Mouse (Mus musculus) hindbrain, postnatal 0 days (tissue): Measurements from ENCODE around the gene Olfm1. TPM values are rescaled to one million over a fixed set of nuclear protein-coding genes. Genes with fewer than 3 reads are reported as not detected.

Source experiments
- ATAC-seq: fragments of 200-750 bp; cut with Nextera tagmentation; 2 replicates; pipeline ENCODE4 v1.8.0; 2017; ENCODE audit warnings: mild to moderate bottlenecking, moderate TSS enrichment, moderate library complexity
- DNase-seq: peaks from one replicate; pipeline ENCODE4 v3.0.0-alpha.2; 2015; ENCODE audit warnings: low spot score
- H3K27ac ChIP-seq: fragments of 300-500 bp; sonication (generic); 2 replicates; pipeline ENCODE4 v1.5.1; 2014; ENCODE audit warnings: mild to moderate bottlenecking
- H3K27me3 ChIP-seq: fragments of 300-500 bp; sonication (generic); 2 replicates; pipeline ENCODE4 v1.6.1; 2014; ENCODE audit warnings: low read length, mixed read lengths; ENCODE audit not compliant: insufficient read depth
- H3K36me3 ChIP-seq: fragments of 300-500 bp; sonication (generic); 2 replicates; pipeline ENCODE4 v1.6.1; 2014; ENCODE audit warnings: low read length, mixed read lengths; ENCODE audit not compliant: insufficient read depth
- H3K4me1 ChIP-seq: fragments of 300-500 bp; sonication (generic); 2 replicates; pipeline ENCODE4 v1.6.1; 2014; ENCODE audit warnings: antibody characterized with exemption, low read length, mixed read lengths; ENCODE audit not compliant: insufficient read depth
- H3K4me2 ChIP-seq: fragments of 300-500 bp; sonication (generic); 2 replicates; pipeline ENCODE4 v1.6.1; 2014; ENCODE audit warnings: low read depth, mild to moderate bottlenecking, low read length, moderate library complexity, mixed read lengths
- H3K4me3 ChIP-seq: fragments of 300-500 bp; sonication (generic); 2 replicates; pipeline ENCODE4 v1.5.1; 2014; ENCODE audit warnings: low read length
- H3K9ac ChIP-seq: fragments of 300-500 bp; sonication (generic); replicated peaks from 2 replicates; pipeline ENCODE4 v1.6.1; 2014; ENCODE audit warnings: mild to moderate bottlenecking, low read length, moderate library complexity, mixed read lengths
- H3K9me3 ChIP-seq: fragments of 300-500 bp; sonication (generic); 2 replicates; pipeline ENCODE4 v1.6.1; 2016; ENCODE audit warnings: low read length, mixed read lengths
- CTCF ChIP-seq: IDR thresholded peaks from 2 replicates; pipeline ENCODE4 v1.5.1; 2016; ENCODE audit warnings: antibody characterized with exemption, control low read depth, low read depth
- WGBS: fragments of 180-500 bp; shearing (Covaris S2); extraction: QIAGEN DNeasy Blood & Tissue Kit; methylation state at CpG from one replicate; pipeline ENCODE4 v1.1.7; 2014; 5-methylcytosine and 5-hydroxymethylcytosine counted together
- polyA plus RNA-seq: library from polyadenylated mRNA; unstranded; fragments of >200 nt; fragmentation: Nextera tagmentation; extraction: Ambion mirVana; gene quantifications from 2 replicates; pipeline ENCODE4 v1.2.1, GENCODE M21; 2015
- total RNA-seq: library from RNA; depleted of rRNA; stranded (reverse); fragments of >200 nt; gene quantifications from 2 replicates; pipeline ENCODE4 v1.2.3, GENCODE M21; 2014

The Olfm1 gene
- total and polyA plus RNA-seq, 2 experiments from 2014 or later, result 367 to 460 TPM

DNA sequence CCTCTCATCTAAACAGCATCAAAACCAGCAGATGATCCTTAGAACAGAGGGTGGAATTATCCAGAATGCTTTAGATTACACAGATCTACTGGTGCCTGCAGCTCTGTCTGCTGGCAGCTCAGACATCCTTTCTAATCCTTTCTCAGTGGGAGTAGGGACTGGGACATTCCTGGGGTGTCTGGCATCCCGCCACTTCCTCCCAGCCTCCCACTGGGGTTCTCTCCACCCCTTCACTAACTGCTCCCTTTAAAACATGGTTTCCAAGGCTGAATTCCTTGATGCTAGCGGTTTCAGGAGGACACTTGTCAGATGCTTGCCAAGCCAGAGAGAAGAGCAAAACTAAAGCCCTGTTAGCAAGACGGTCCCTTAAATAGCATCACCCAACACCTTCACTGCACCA is 33.1 kb downstream of the Olfm1 start:
- no peak for TF ChIP-seq CTCF
- H3K4me1 ChIP-seq, result peaks cover 10% of the 10 kb centered on the region; the same call in 1 of the 2 replicates
- H3K4me3 ChIP-seq, result no peak overlapping the region
- 47% methylated on average over 3 of the region's 3 CpGs for WGBS
- DNase-seq (no peak), ATAC-seq (no peak)
- H3K27me3 ChIP-seq, result no peaks in the 10 kb centered on the region
- no peak overlapping the region for H3K4me2 ChIP-seq
- 0 out of 2 replicates have a peak, but pooled peaks cover 18% of the 10 kb centered on the region for H3K36me3 ChIP-seq
- H3K9me3 ChIP-seq, result no peaks in the 10 kb centered on the region
- no peak overlapping the region for H3K9ac ChIP-seq
- H3K27ac ChIP-seq, result no peak overlapping the region

- no peaks in the 10 kb centered on the region for H3K9me3 ChIP-seq
- no peak for ATAC-seq
- WGBS, result 72% methylated on average over 5 of the region's 5 CpGs
- no peak overlapping the region for H3K4me3 ChIP-seq
- peaks cover 10% of the 10 kb centered on the region; the same call in 1 of the 2 replicates for H3K4me1 ChIP-seq
- H3K9ac ChIP-seq, result no peak overlapping the region
- H3K27ac ChIP-seq, result peak overlapping the region; percentile 32; the same call in 1 of the 2 replicates
- H3K27me3 ChIP-seq, result no peaks in the 10 kb centered on the region
- H3K4me2 ChIP-seq, result no peak overlapping the region
- 0 out of 2 replicates have a peak, but pooled peaks cover 18% of the 10 kb centered on the region for H3K36me3 ChIP-seq
- no peak for DNase-seq
- no peak for TF ChIP-seq CTCF
Measured at GRCm38 (mm10) chr2:28226971-28227370, 34.2 kb downstream of the Olfm1 start.

DNA sequence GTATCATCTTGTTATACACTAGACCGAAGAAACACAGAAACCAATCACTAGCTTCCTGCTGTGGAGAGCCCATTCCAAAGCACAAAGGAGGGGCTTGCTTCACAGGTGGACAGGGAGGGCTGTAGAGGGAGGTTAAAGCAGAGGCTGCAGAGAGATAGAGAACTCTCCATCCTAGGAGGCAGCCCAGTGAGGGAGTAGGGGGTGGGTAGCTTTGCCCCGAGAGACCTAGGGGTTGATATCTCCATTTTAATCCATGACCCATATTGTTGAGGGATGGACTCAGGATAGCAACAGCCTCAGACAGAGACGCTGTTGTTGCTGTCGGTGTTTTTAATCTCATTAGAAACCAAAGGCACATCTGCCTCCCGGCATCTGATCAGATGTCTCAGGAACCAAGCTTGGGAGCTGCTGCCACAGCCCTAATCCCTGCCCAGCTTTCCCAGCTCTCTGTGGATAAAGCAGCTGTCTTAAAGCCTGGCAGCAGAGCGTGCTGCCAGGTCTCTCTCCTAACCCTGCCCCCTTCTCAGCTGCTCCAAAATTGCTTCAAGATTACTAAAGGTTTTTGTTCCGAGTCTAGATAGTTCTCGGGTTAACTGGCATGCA is 34.9 kb downstream of the Olfm1 start:
- Histone ChIP-seq H3K4me2 (no peak overlapping the region), H3K4me3 (no peak overlapping the region), H3K9me3 (no peaks in the 10 kb centered on the region), H3K9ac (no peak overlapping the region), H3K27ac (peak overlapping the region; percentile 1; the same call in 1 of the 2 replicates), H3K36me3 (0 out of 2 replicates have a peak, but pooled peaks cover 15% of the 10 kb centered on the region), H3K27me3 (no peaks in the 10 kb centered on the region), H3K4me1 (peaks cover 10% of the 10 kb centered on the region; the same call in 1 of the 2 replicates)
- WGBS, result 23% methylated on average over 8 of the region's 8 CpGs
- no peak for TF ChIP-seq CTCF
- ATAC-seq (0 out of 2 replicates have a peak, but pooled peaks have one; percentile 56), DNase-seq (peak; percentile 60)

DNA sequence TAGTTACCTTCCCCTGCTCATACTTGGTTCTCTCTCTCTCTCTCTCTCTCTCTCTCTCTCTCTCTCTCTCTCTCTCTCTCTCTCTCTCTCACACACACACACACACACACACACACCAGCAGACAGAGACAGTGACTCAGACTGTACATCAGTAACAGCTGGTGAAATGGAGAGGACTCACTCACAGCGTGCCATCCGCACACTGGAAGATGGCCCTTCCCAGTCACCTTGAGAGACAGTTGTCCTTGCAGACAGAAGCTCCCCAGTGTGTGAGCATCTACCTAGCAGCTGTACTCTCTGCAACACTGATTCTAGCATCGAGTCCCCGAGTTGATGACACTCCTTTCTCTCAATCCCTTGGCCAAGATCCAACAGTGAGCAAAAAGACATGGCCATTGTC is 35.6 kb downstream of the Olfm1 start:
- no peaks in the 10 kb centered on the region for H3K27me3 ChIP-seq
- H3K4me1 ChIP-seq, result peaks cover 10% of the 10 kb centered on the region; the same call in 1 of the 2 replicates
- no peak overlapping the region for H3K4me3 ChIP-seq
- WGBS, result 63% methylated on average over 4 of the region's 4 CpGs
- H3K9me3 ChIP-seq, result no peaks in the 10 kb centered on the region
- no peak for DNase-seq
- no peak for ATAC-seq
- H3K27ac ChIP-seq, result 0 out of 2 replicates have a peak overlapping the region, but pooled peaks have one; percentile 1
- no peak overlapping the region for H3K9ac ChIP-seq
- TF ChIP-seq CTCF, result no peak
- H3K4me2 ChIP-seq, result no peak overlapping the region
- 0 out of 2 replicates have a peak, but pooled peaks cover 15% of the 10 kb centered on the region for H3K36me3 ChIP-seq

- DNase-seq, result no peak
- H3K4me3 ChIP-seq, result no peak overlapping the region
- WGBS, result 75% methylated on average over 4 of the region's 4 CpGs
- ATAC-seq, result no peak
- H3K27me3 ChIP-seq, result no peaks in the 10 kb centered on the region
- TF ChIP-seq CTCF, result no peak
- H3K4me2 ChIP-seq, result no peak overlapping the region
- H3K36me3 ChIP-seq, result 0 out of 2 replicates have a peak, but pooled peaks cover 1% of the 10 kb centered on the region
- H3K9me3 ChIP-seq, result no peaks in the 10 kb centered on the region
- H3K27ac ChIP-seq, result no peak overlapping the region
- H3K9ac ChIP-seq, result no peak overlapping the region
- no peaks in the 10 kb centered on the region for H3K4me1 ChIP-seq
Measured at GRCm38 (mm10) chr2:28235129-28235528, 42.3 kb downstream of the Olfm1 start.

DNA sequence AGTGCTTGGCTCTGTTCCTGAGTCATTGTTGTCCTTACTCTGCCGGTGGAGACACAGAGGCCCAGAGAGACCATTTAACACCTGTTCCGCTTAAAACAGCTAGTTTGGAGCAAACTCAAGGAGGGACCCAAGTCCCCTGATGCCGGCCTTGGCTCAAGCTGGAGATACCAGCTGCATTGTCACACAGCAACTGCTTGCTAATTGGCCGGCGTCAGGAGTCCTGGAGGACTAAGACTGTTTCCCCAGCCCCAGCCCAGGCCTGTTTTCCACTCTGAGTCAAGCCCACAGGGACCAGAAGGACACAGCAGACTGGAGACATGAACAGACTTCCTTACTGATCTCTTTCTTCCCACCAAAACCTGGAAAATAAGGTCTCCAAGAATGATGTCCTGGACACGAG is 43.7 kb downstream of the Olfm1 start:
- no peak overlapping the region for H3K9ac ChIP-seq
- no peak overlapping the region for H3K4me2 ChIP-seq
- no peak for TF ChIP-seq CTCF
- DNase-seq (no peak), ATAC-seq (no peak)
- H3K4me3 ChIP-seq, result no peak overlapping the region
- H3K36me3 ChIP-seq, result no peaks in the 10 kb centered on the region
- no peaks in the 10 kb centered on the region for H3K9me3 ChIP-seq
- H3K27me3 ChIP-seq, result no peaks in the 10 kb centered on the region
- H3K4me1 ChIP-seq, result no peaks in the 10 kb centered on the region
- no peak overlapping the region for H3K27ac ChIP-seq
- WGBS, result 65% methylated on average over 6 of the region's 6 CpGs

GRCm38 (mm10) chr2:28239616-28240015 is 46.8 kb downstream of the Olfm1 start:
- no peak overlapping the region for H3K4me2 ChIP-seq
- no peaks in the 10 kb centered on the region for H3K27me3 ChIP-seq
- H3K9me3 ChIP-seq, result no peaks in the 10 kb centered on the region
- H3K4me3 ChIP-seq, result no peak overlapping the region
- DNase-seq (no peak), ATAC-seq (no peak)
- H3K4me1 ChIP-seq, result no peaks in the 10 kb centered on the region
- WGBS, result 72% methylated on average over 8 of the region's 8 CpGs
- no peak for TF ChIP-seq CTCF
- H3K9ac ChIP-seq, result no peak overlapping the region
- H3K27ac ChIP-seq, result no peak overlapping the region
- H3K36me3 ChIP-seq, result no peaks in the 10 kb centered on the region
